Mouse (Mus musculus) cerebellum, adult 2 months (tissue): ENCODE results near the gene Dlgap3. TPM values are rescaled to one million over a fixed set of nuclear protein-coding genes. Genes with fewer than 3 reads are reported as not detected.

ENCODE experiments used
- DNase-seq, 2 experiments: peaks; one replicate each; pipeline ENCODE4 v3.0.0; 2021
- H3K27ac ChIP-seq: fragments of 200-500 bp; 2 replicates; pipeline ENCODE4 v1.5.1; 2012; ENCODE audit warnings: low read length, control low read depth, inconsistent platforms; ENCODE audit not compliant: insufficient read depth
- H3K27me3 ChIP-seq: fragments of 200-500 bp; 2 replicates; pipeline ENCODE4 v1.6.1; 2012; ENCODE audit warnings: inconsistent platforms, mild to moderate bottlenecking, low read length, moderate library complexity; ENCODE audit not compliant: control insufficient read depth, insufficient read depth
- H3K4me1 ChIP-seq: fragments of 200-500 bp; 2 replicates; pipeline ENCODE4 v1.6.1; 2011; ENCODE audit warnings: low read length; ENCODE audit not compliant: control insufficient read depth, insufficient read depth
- H3K4me3 ChIP-seq: fragments of 200-500 bp; replicated peaks from 2 replicates; pipeline ENCODE3; 2011; ENCODE audit warnings: mild to moderate bottlenecking, low read depth, low read length, control low read depth; ENCODE audit not compliant: insufficient read depth
- CTCF ChIP-seq: fragments of 200-500 bp; IDR thresholded peaks from 2 replicates; pipeline ENCODE4 v1.5.1; 2011; ENCODE audit warnings: low read depth, mild to moderate bottlenecking, control low read depth, low read length, moderate library complexity, borderline replicate concordance; ENCODE audit not compliant: insufficient read depth
- POLR2A ChIP-seq: fragments of 200-500 bp; IDR thresholded peaks from 2 replicates; pipeline ENCODE4 v1.6.1; 2011; ENCODE audit warnings: low read length, control low read depth, borderline replicate concordance; ENCODE audit not compliant: insufficient read depth
- WGBS: fragments of 180-500 bp; shearing (Covaris S2); methylation state at CpG from one replicate; pipeline ENCODE4 v1.1.7; 2018; 5-methylcytosine and 5-hydroxymethylcytosine counted together
- polyA plus RNA-seq: library from polyadenylated mRNA; depleted of rRNA; stranded (reverse); fragments of >200 nt; gene quantifications from 2 replicates; pipeline ENCODE4 v1.2.3, GENCODE M21; 2012

Dlgap3 gene
- polyA plus RNA-seq, 1 experiment, result 56.1 TPM

DNA sequence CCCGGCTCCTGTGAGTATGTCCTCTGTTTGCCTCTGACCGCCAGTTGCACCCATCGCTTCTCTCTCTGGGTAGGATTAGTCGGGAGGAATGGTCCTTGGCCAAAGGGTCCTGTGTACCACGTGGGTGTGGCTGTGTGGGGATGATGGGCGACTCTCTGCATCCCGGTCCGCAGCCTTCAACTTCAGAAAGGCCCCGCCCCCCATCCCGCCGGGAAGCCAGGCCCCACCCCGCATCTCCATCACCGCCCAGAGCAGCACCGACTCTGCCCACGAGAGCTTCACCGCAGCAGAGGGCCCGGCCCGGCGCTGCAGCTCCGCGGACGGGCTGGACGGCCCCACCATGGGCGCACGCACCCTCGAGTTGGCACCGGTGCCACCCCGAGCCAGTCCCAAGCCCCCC lies 45.5 kb downstream of the Dlgap3 start:
- Histone ChIP-seq H3K27ac (no peak overlapping the region), H3K27me3 (no peaks in the 10 kb centered on the region), H3K4me3 (no peak overlapping the region), H3K4me1 (peaks cover 22% of the 10 kb centered on the region)
- no peak for TF ChIP-seq CTCF
- TF ChIP-seq POLR2A, result no peak
- 56% methylated on average over 28 of the region's 28 CpGs for WGBS
- no peak for DNase-seq

- Histone ChIP-seq H3K4me1 (peaks cover 22% of the 10 kb centered on the region), H3K27me3 (no peaks in the 10 kb centered on the region), H3K4me3 (no peak overlapping the region), H3K27ac (peak overlapping the region; percentile 8; the same call in 1 of the 2 replicates)
- 25% methylated on average over 11 of the region's 11 CpGs for WGBS
- TF ChIP-seq CTCF (peak; percentile 68), POLR2A (no peak)
- peak; percentile 69 to 74 for DNase-seq
Measured at GRCm38 (mm10) chr4:127215103-127215502, 46.1 kb downstream of the Dlgap3 start.

GRCm38 (mm10) chr4:127215799-127216198 lies 46.8 kb downstream of the Dlgap3 start:
- 19% methylated on average over 5 of the region's 9 CpGs for WGBS
- Histone ChIP-seq H3K4me3 (no peak overlapping the region), H3K27me3 (no peaks in the 10 kb centered on the region), H3K4me1 (peaks cover 22% of the 10 kb centered on the region), H3K27ac (peak overlapping the region; percentile 8; the same call in 1 of the 2 replicates)
- DNase-seq, result no peak
- TF ChIP-seq CTCF (no peak), POLR2A (no peak)

- H3K4me3 ChIP-seq, result no peak overlapping the region
- peak; percentile 77 to 86 for DNase-seq
- no peak for TF ChIP-seq POLR2A
- no peak for TF ChIP-seq CTCF
- H3K27me3 ChIP-seq, result no peaks in the 10 kb centered on the region
- peak overlapping the region; percentile 57 for H3K27ac ChIP-seq
- peaks cover 22% of the 10 kb centered on the region for H3K4me1 ChIP-seq
- 8% methylated on average over 4 of the region's 4 CpGs for WGBS
Measured at GRCm38 (mm10) chr4:127216251-127216651, 47.2 kb downstream of the Dlgap3 start.

DNA sequence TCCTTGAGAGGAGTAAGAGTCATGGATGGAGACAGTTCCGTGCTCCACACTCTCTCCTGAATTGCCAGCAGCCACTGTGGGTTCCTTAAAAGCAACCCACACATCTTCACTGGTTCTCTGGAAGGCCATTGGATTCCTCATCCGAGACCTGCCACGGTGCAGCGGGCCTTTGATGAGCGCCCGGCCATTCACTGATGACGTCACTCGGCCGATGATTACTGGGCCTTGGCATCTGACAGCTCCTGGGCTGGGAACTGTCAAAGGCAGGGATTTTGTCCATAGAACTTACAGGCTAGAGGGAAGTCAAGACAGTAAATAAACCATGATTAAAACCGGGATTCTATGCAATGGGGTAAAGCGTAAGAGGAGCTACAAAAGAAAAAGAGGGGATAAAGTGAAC lies 48.0 kb downstream of the Dlgap3 start:
- peak in 1 of 2 experiments; percentile 38 for DNase-seq
- TF ChIP-seq CTCF (no peak), POLR2A (no peak)
- peaks cover 22% of the 10 kb centered on the region for H3K4me1 ChIP-seq
- H3K27ac ChIP-seq, result peak overlapping the region; percentile 57
- H3K27me3 ChIP-seq, result no peaks in the 10 kb centered on the region
- no peak overlapping the region for H3K4me3 ChIP-seq
- 53% methylated on average over 11 of the region's 11 CpGs for WGBS

DNA sequence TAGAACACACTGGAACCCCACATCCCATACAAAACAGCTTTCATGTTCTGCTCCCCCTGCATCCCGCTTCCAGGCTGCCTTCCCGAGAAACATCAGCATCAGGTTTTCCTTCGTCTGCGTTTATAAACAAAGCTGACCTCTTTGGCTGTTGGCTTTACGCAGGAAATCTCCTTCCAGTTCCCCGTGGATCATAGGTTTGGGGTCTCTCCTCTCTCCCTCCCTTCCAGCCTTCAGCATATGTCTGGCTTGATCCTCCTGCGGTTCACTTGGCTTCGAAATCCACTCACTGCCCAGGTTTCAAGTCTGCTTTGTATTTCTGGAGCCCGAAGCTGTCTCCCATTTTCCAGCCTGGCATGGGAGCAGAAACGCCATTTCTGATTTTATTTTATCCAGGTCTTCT lies 54.3 kb downstream of the Dlgap3 start:
- no peaks in the 10 kb centered on the region for H3K27me3 ChIP-seq
- peaks cover 16% of the 10 kb centered on the region for H3K4me1 ChIP-seq
- TF ChIP-seq POLR2A (no peak), CTCF (no peak)
- 7% methylated on average over 10 of the region's 10 CpGs for WGBS
- no peak overlapping the region for H3K4me3 ChIP-seq
- DNase-seq, result peak; percentile 71 to 79
- H3K27ac ChIP-seq, result peak overlapping the region; percentile 68

DNA sequence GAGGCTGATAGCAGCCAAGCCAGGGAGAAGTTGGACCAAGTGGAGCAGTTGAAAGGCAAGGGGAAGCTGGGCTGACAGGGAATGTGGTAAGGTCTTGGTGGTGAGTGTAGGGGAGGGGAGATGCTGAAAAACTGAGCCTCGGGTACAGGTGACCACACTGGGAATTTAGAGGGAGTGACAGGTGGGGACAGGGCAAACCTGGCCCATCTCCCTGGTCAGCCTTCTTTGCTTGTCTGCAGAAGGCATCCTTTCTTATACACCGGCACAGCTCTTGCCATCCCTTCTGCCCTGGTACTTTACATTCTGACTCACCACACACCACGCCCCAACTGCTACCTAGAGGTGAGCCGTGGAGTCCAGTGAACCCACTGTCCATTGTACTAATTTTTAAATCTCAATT lies 54.8 kb downstream of the Dlgap3 start:
- DNase-seq, result peak; percentile 51 to 59
- no peak for TF ChIP-seq POLR2A
- no peak for TF ChIP-seq CTCF
- WGBS, result 17% methylated on average over 4 of the region's 4 CpGs
- peak overlapping the region; percentile 68; the same call in 1 of the 2 replicates for H3K27ac ChIP-seq
- H3K4me1 ChIP-seq, result peaks cover 16% of the 10 kb centered on the region
- H3K4me3 ChIP-seq, result no peak overlapping the region
- no peaks in the 10 kb centered on the region for H3K27me3 ChIP-seq

GRCm38 (mm10) chr4:127224444-127225100 lies 55.6 kb downstream of the Dlgap3 start:
- peak overlapping the region; percentile 68; the same call in 1 of the 2 replicates for H3K27ac ChIP-seq
- H3K4me3 ChIP-seq, result no peak overlapping the region
- TF ChIP-seq POLR2A (no peak), CTCF (no peak)
- peaks cover 16% of the 10 kb centered on the region for H3K4me1 ChIP-seq
- no peaks in the 10 kb centered on the region for H3K27me3 ChIP-seq
- 76% methylated on average over 19 of the region's 19 CpGs for whole genome bisulfite sequencing
- DNase-seq, result no peak
